Mouse (Mus musculus) spleen, adult 18-20 months (tissue): ENCODE data around the gene Fam222b.
"Not testable (repeated sequence)": the region's sequence is repeated elsewhere in the genome, so short reads cannot be mapped to it uniquely, and the experiment has no call there.

Experiments
- DNase-seq, 2 experiments: peaks; one replicate each; pipeline ENCODE4 v3.0.0; 2022; ENCODE audit warnings: mixed read lengths in 2 of 2

Fam222b gene

GRCm38 (mm10) chr11:78182961-78183844, 88.7 kb downstream of the Fam222b start, which contains the start of gene Rpl23a:
Gene Rpl23a, minus strand, starts transcription at chr11:78183584.
- peak; percentile 61 to 68 for DNase-seq

- DNase-seq: no peak
Measured at GRCm38 (mm10) chr11:78183884-78184514, 89.5 kb downstream of the Fam222b start.

GRCm38 (mm10) chr11:78184702-78185101, 90.2 kb downstream of the Fam222b start:
- not testable (repeated sequence) for DNase-seq

- DNase-seq: no peak
Measured at GRCm38 (mm10) chr11:78188331-78189233, 94.1 kb downstream of the Fam222b start, which contains the start of gene Rab34. Gene Rab34, plus strand, starts transcription at chr11:78188430.

- peak in 1 of 2 experiments; percentile 27 for DNase-seq
Measured at GRCm38 (mm10) chr11:78189234-78190040, 95.0 kb downstream of the Fam222b start.

GRCm38 (mm10) chr11:78190041-78190440, 95.6 kb downstream of the Fam222b start:
- no peak for DNase-seq

GRCm38 (mm10) chr11:78193113-78193512, 98.7 kb downstream of the Fam222b start, which contains the start of gene Proca1:
Gene Proca1, plus strand, starts transcription at chr11:78193392.
- DNase-seq: no peak

GRCm38 (mm10) chr11:78194411-78195100, 100.1 kb downstream of the Fam222b start:
- peak; percentile 60 to 81 for DNase-seq

- DNase-seq: no peak
Measured at GRCm38 (mm10) chr11:78195101-78195863, 100.8 kb downstream of the Fam222b start.

GRCm38 (mm10) chr11:78202372-78202771, 107.9 kb downstream of the Fam222b start:
- DNase-seq: no peak

- no peak for DNase-seq
Measured at GRCm38 (mm10) chr11:78204287-78204686, 109.8 kb downstream of the Fam222b start.

- no peak for DNase-seq
Measured at GRCm38 (mm10) chr11:78205361-78206206, 111.1 kb downstream of the Fam222b start.
